Mouse (Mus musculus): ENCODE data around the gene Spats2l.

- no peak for TF ChIP-seq GATA1 (IDR thresholded peaks at IDR 0.05; ENCODE audit: borderline replicate concordance, low read length)
- TF ChIP-seq FLI1 (IDR thresholded peaks at IDR 0.05; ENCODE audit: low read length), result no peak
Measured at GRCm38 (mm10) chr1:57776671-57777281, 2.8 kb downstream of the Spats2l start.

Data from megakaryocyte, embryonic 14.5 days (primary cell).